Mouse (Mus musculus) thymus, adult 2 months (tissue): ENCODE measurements around the gene Umod.

Source experiments
- CTCF ChIP-seq: fragments of 200-500 bp; IDR thresholded peaks from 2 replicates; pipeline ENCODE4 v1.5.1; 2012; ENCODE audit warnings: mild to moderate bottlenecking, control low read depth, low read length, moderate library complexity, borderline replicate concordance; ENCODE audit not compliant: control insufficient read depth, poor library complexity, insufficient read depth; ENCODE audit errors: extremely low read depth
- POLR2A ChIP-seq: fragments of 200-500 bp; IDR thresholded peaks from 2 replicates; pipeline ENCODE4 v1.6.1; 2012; ENCODE audit warnings: mild to moderate bottlenecking, low read length, control low read depth, moderate library complexity; ENCODE audit not compliant: control insufficient read depth, poor library complexity, insufficient read depth; ENCODE audit errors: extremely low read depth

GRCm38 (mm10) chr7:119519163-119519562 is 40.1 kb upstream of the Umod start, which contains the start of gene Acsm5:
- TF ChIP-seq POLR2A (no peak), CTCF (no peak)
